Mouse (Mus musculus) lung, adult 2 months (tissue): ENCODE data around the gene Nox1. TPM values are rescaled to one million over a fixed set of nuclear protein-coding genes. Genes with fewer than 3 reads are reported as not detected.
"Not testable (repeated sequence)": the region's sequence is repeated elsewhere in the genome, so short reads cannot be mapped to it uniquely, and the experiment has no call there.

ENCODE experiments used
- DNase-seq: peaks from one replicate; pipeline ENCODE4 v3.0.0; 2022
- H3K4me1 ChIP-seq: fragments of 200-500 bp; 2 replicates; pipeline ENCODE4 v1.6.1; 2011; ENCODE audit warnings: low read length; ENCODE audit not compliant: control insufficient read depth, insufficient read depth
- H3K4me3 ChIP-seq: fragments of 200-500 bp; replicated peaks from 2 replicates; pipeline ENCODE3; 2011; ENCODE audit warnings: low read depth, mild to moderate bottlenecking, control low read depth, low read length; ENCODE audit errors: extremely low read depth
- CTCF ChIP-seq: fragments of 200-500 bp; IDR thresholded peaks from 2 replicates; pipeline ENCODE4 v1.5.1; 2011; ENCODE audit warnings: mild to moderate bottlenecking, low read length, control low read depth; ENCODE audit not compliant: insufficient read depth
- POLR2A ChIP-seq: fragments of 200-500 bp; IDR thresholded peaks from 2 replicates; pipeline ENCODE4 v1.6.1; 2011; ENCODE audit warnings: low read depth, mild to moderate bottlenecking, control low read depth, low read length, borderline replicate concordance; ENCODE audit errors: extremely low read depth
- WGBS: fragments of 180-500 bp; shearing (Covaris S2); methylation state at CpG from one replicate; pipeline ENCODE4 v1.1.7; 2018; 5-methylcytosine and 5-hydroxymethylcytosine counted together
- polyA plus RNA-seq: library from polyadenylated mRNA; depleted of rRNA; stranded (reverse); fragments of >200 nt; gene quantifications from 2 replicates; pipeline ENCODE4 v1.2.3, GENCODE M21; 2012; rRNA removed

The Nox1 gene
- 0.15 and 0.23 TPM in 2 replicates for polyA plus RNA-seq

- Histone ChIP-seq H3K4me3 (no peak within 1 kb of the TSS), H3K4me1 (no peaks in the 10 kb centered on the region)
- WGBS, result 70% methylated on average over 4 of the region's 4 CpGs
- TF ChIP-seq POLR2A (no peak), CTCF (no peak)
- DNase-seq, result no peak
These were observed at the start of gene Nox1 for GRCm38 (mm10) chrX:134221856-134222255. Gene Nox1 (minus strand): TSS chrX:134221956.

GRCm38 (mm10) chrX:134262129-134262528, 40.4 kb upstream of the Nox1 start:
- TF ChIP-seq CTCF (no peak), POLR2A (no peak)
- whole genome bisulfite sequencing, result 81% methylated on average over 11 of the region's 11 CpGs
- DNase-seq, result no peak

GRCm38 (mm10) chrX:134261191-134261590, 39.4 kb upstream of the Nox1 start:
- Histone ChIP-seq H3K4me3 (no peak overlapping the region), H3K4me1 (no peaks in the 10 kb centered on the region)
- TF ChIP-seq CTCF (no peak), POLR2A (no peak)
- DNase-seq, result no peak
- 65% methylated on average over 5 of the region's 5 CpGs for WGBS

More at GRCm38 (mm10) chrX:134262129-134262528, 40.4 kb upstream of the Nox1 start:
- no peak overlapping the region for H3K4me3 ChIP-seq
- H3K4me1 ChIP-seq, result no peaks in the 10 kb centered on the region

GRCm38 (mm10) chrX:134248202-134248601, 26.4 kb upstream of the Nox1 start:
- DNase-seq, result no peak
- H3K4me1 ChIP-seq, result no peaks in the 10 kb centered on the region
- 53% methylated on average over 2 of the region's 2 CpGs for WGBS
- H3K4me3 ChIP-seq, result no peak overlapping the region
- TF ChIP-seq CTCF (no peak), POLR2A (no peak)

- TF ChIP-seq POLR2A (no peak), CTCF (no peak)
- Histone ChIP-seq H3K4me3 (no peak overlapping the region), H3K4me1 (no peaks in the 10 kb centered on the region)
- no peak for DNase-seq
- WGBS, result 82% methylated on average over 10 of the region's 10 CpGs
These were observed 24.2 kb upstream of the Nox1 start for GRCm38 (mm10) chrX:134245946-134246345.

- no peak overlapping the region for H3K4me3 ChIP-seq
- no peak for TF ChIP-seq POLR2A
- TF ChIP-seq CTCF, result no peak
- H3K4me1 ChIP-seq, result no peaks in the 10 kb centered on the region
- DNase-seq, result no peak
- WGBS, result 85% methylated on average over 10 of the region's 10 CpGs
These were observed 16.5 kb upstream of the Nox1 start for GRCm38 (mm10) chrX:134238266-134238665.

- no peak for DNase-seq
- 82% methylated on average over 1 of the region's 1 CpGs for WGBS
- no peak for TF ChIP-seq CTCF
- no peak for TF ChIP-seq POLR2A
- H3K4me3 ChIP-seq, result no peak overlapping the region
- no peaks in the 10 kb centered on the region for H3K4me1 ChIP-seq
These were observed 11.3 kb upstream of the Nox1 start for GRCm38 (mm10) chrX:134233048-134233447.

GRCm38 (mm10) chrX:134220618-134221017, 1.1 kb downstream of the Nox1 start:
- WGBS, result 55% methylated on average over 3 of the region's 3 CpGs
- DNase-seq, result no peak
- TF ChIP-seq POLR2A, result no peak
- TF ChIP-seq CTCF, result no peak
- Histone ChIP-seq H3K4me1 (no peaks in the 10 kb centered on the region), H3K4me3 (no peak overlapping the region)

GRCm38 (mm10) chrX:134218161-134218560, 3.6 kb downstream of the Nox1 start:
- Histone ChIP-seq H3K4me1 (no peaks in the 10 kb centered on the region), H3K4me3 (no peak overlapping the region)
- WGBS, result 74% methylated on average over 4 of the region's 4 CpGs
- no peak for DNase-seq
- no peak for TF ChIP-seq CTCF

- DNase-seq, result no peak
- TF ChIP-seq POLR2A (no peak), CTCF (no peak)
- Histone ChIP-seq H3K4me1 (no peaks in the 10 kb centered on the region), H3K4me3 (no peak overlapping the region)
- WGBS, result 88% methylated on average over 7 of the region's 7 CpGs
These were observed 10.6 kb downstream of the Nox1 start for GRCm38 (mm10) chrX:134211151-134211642.

GRCm38 (mm10) chrX:134208491-134208890, 13.3 kb downstream of the Nox1 start:
- TF ChIP-seq POLR2A, result no peak
- no peak for TF ChIP-seq CTCF
- 82% methylated on average over 2 of the region's 2 CpGs for WGBS
- no peak for DNase-seq

GRCm38 (mm10) chrX:134187201-134187600, 34.6 kb downstream of the Nox1 start, which contains the start of gene Arl13a:
Gene Arl13a (plus strand): TSS chrX:134187501.
- WGBS, result 84% methylated on average over 9 of the region's 9 CpGs
- not testable (repeated sequence) for DNase-seq, H3K4me3 ChIP-seq, H3K4me1 ChIP-seq

More at GRCm38 (mm10) chrX:134208491-134208890, 13.3 kb downstream of the Nox1 start:
- H3K4me1 ChIP-seq, result no peaks in the 10 kb centered on the region
- no peak overlapping the region for H3K4me3 ChIP-seq
